Mouse (Mus musculus) gastrocnemius, postnatal 25 days (tissue): ENCODE measurements at regions not wholly inside any gene's neighbourhood (a gene's known extent, or its start where the extent isn't known, plus 50 kb on each side); places are given as distances from the start of the nearest gene placed in this dataset.

Experiments used
- DNase-seq: peaks from one replicate; pipeline ENCODE4 v3.0.0; 2022

DNA sequence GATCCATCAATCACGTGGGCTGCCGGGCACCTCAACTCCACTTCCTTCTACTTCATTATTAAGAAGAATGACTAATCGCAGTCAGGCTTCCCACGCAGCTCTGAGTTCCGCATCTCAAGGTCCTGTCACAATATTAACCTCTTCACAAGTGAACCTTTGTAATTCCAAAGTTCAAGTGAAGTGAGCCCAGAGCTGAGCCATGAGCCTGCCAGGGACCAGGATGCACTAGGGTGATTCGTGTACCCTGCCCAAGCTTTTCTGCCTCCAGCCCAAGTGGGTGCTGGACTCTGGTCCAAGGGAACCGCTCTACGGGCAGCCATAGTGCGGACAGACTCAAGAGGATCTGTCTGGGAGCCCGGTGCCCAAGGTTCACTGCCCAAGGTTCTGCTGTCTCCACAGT is 463.4 kb downstream of the Ajap1 start:
- no peak for DNase-seq

DNA sequence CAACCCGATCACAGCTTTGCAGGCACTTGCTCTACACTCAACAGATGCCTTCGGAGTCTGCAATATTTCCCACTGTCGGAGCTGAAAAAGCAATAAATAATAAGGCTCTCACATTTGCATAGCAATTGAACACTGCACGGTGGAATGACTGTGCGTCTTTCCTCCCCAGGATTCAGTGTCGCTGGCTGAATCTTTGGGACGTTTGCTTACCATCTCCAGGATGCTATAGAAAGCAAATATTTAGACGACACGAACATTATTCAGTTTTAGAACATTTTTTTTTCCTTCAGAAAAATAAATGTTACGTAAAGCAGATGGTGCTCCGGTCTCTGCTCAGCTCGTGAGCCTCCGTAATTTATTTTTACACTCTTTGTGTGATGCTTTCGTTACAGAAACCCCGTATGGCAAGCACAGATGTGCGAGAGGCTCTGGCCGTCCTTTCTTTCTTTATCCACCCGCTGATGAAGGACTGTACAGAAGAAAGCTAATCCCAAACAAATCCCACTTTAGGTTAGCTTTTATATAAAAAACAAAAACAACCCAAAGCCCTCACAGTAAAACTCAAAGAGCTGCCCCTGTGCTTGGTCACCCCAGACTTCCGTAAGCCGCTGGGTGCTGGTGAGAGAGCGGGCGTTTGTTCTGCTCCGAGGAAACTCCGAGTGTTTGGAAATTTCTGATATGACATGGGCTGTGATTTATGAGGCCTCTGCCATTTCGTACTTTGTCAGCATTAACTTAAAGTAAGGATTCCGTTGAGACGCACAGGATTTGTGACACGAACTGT is 464.3 kb downstream of the Ajap1 start:
- no peak for DNase-seq

- no peak for DNase-seq
Observed at GRCm38 (mm10) chr4:153017816-153018137, 464.8 kb downstream of the Ajap1 start.

- DNase-seq: no peak
Observed at GRCm38 (mm10) chr4:153003338-153003737, 479.3 kb downstream of the Ajap1 start.

- DNase-seq: no peak
Observed at GRCm38 (mm10) chr4:153002516-153002915, 480.1 kb downstream of the Ajap1 start.

- no peak for DNase-seq
Observed at GRCm38 (mm10) chr4:153001761-153002160, 480.9 kb downstream of the Ajap1 start.

- DNase-seq: no peak
Observed at GRCm38 (mm10) chr4:152999526-152999925, 483.1 kb downstream of the Ajap1 start.

GRCm38 (mm10) chr4:152997251-152997650 is 485.4 kb downstream of the Ajap1 start:
- DNase-seq: no peak

DNA sequence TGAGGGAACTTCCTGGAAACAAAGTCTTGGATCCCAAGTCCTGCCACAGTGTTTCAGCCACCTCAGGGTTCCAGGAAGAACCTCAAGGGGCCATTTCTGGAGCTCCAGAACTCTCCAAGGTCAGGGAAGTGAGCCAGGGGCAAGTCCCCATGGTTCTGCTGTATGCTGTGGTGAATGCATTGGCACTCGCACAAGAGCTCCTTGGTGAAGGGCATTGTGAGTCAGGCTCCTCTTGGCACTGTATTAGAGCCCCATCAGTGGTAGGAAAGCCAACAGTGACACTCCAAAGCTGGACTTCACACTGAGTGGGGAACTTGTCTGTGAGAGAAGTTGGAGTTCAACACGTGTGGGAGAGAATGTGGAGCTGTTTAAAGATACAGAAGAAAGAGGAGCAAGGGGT is 486.0 kb downstream of the Ajap1 start:
- no peak for DNase-seq

DNA sequence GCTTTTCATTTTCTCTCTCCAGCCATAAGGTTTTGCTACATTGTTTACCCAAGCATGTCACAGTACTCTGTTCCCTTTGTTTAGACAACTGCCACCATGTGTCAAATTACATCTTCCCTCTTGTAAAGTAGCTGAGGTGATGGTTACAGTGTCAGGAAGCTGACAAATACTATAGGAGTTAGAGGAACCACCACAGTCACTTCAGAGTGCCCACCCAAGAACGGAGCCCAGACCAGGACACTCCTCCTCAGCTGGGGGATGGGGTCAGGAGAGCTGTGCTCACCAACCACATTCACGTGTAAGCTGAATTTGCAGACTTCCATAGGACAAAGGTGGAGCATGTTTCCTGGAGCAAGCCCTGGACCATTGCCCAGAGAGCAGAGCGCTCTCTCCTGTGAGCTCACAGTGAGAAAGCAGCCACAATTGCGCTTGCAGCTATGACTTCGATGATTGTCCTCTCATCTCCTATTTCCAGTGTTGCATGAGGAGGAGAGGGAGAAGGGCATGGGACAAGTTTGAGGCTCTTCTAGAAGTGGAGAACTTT is 487.5 kb downstream of the Ajap1 start:
- no peak for DNase-seq

DNA sequence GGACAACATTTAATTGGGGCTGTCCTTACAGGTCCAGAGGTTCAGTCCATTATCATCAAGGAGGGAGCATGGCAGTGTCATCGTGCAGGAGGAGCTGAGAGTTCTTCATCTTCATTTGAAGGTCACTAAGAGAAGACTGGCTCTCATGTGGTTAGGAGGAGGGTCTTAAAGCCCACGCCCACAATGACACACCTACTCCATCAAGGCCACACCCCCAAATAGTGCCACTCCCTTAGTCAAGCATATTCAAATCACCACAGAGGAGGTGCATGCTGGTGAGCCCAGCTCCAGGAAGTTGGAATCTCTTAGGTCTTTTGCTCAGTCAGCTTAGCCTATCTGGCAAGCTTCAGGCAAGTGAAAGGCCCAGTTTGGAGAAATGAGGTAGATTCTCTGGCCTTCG is 488.4 kb downstream of the Ajap1 start:
- no peak for DNase-seq

- no peak for DNase-seq
Observed at GRCm38 (mm10) chr4:152990266-152990665, 492.3 kb downstream of the Ajap1 start.

GRCm38 (mm10) chr4:152987726-152988125 is 494.9 kb downstream of the Ajap1 start:
- no peak for DNase-seq

DNA sequence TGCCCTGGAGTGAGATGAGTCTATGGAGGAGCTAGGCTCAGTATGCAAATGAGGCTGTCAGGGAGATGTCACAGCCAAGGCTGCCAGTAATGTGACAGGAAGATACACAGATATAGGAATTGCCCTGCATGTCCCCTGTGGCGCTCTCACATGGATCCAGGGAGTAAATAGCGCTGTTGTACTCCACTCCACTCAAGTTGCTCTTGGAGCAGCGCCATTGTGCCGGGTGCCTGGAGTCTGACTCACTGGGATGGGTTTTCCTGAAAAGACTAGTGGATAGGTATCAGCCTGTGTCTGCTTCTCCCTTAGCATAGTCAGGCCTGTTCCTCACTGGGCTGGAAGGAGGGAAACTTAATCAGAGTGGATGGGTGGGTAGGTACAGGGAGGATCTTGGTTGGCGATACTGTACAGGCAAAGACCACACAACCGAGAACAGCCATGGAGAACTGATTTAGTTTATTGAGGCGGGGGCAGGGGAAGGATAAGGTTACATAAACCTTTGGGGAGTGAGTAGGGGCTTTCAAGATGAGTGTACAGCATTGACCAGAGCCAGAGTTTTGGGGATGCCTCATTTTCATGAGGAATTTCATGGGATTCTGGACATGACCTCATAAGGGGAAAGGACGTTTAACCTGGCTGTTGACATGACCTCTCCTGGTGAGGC is 497.5 kb upstream of the Kcnab2 start:
- no peak for DNase-seq

- no peak for DNase-seq
Observed at GRCm38 (mm10) chr4:152963001-152963400, 485.3 kb upstream of the Kcnab2 start.

- DNase-seq: no peak
Observed at GRCm38 (mm10) chr4:152962165-152962564, 484.5 kb upstream of the Kcnab2 start.

- no peak for DNase-seq
Observed at GRCm38 (mm10) chr4:152961677-152962076, 484.0 kb upstream of the Kcnab2 start.

- no peak for DNase-seq
Observed at GRCm38 (mm10) chr4:152959627-152960230, 482.1 kb upstream of the Kcnab2 start.

GRCm38 (mm10) chr4:152953237-152953974 is 475.7 kb upstream of the Kcnab2 start:
- no peak for DNase-seq

GRCm38 (mm10) chr4:152948956-152949355 is 471.3 kb upstream of the Kcnab2 start:
- DNase-seq: no peak

DNA sequence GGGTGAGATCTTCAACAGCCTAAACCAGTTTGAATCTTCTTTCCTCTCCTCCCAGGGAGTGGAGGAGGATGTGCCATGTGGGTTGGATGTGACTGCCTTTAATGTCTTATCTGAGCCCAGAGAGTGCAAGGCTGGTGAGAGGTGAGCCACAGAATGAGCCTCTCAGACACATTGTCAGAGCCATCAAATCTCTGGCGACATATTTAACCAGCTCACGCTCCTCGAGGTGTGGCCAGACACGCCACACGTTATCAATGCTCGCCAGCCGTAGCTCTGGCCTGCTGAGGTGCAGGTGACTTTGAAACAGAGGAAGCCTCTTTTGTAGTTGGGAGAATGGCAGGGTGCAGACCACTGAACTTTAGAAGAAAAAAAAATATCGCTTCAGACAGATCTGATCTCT is 463.5 kb upstream of the Kcnab2 start:
- DNase-seq: no peak

- no peak for DNase-seq
Observed at GRCm38 (mm10) chr4:152936614-152937013, 458.9 kb upstream of the Kcnab2 start.

DNA sequence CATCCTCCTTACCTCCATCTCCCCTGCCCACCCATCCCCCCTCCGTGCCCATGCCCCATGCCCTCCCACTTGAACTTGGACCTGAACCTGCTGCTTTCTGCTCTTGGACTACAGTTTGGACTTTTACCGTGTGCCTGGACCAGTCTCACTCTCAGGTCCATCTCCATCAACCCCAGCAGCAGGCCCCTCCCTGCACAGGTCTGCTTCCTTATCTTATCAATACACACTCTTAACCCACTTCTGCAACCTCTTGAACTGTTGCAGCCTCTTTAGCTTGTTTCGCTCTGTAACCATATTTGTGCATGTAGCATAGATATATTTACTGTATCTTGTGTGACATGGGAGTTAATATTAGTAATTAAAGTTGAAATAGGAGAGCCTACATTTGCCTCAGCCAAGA is 457.8 kb upstream of the Kcnab2 start:
- no peak for DNase-seq
